8 mouse cellular contexts compared by ENCODE assay signal in genomic region chr9:40583554-40583953, GRCm38 (mm10). TPM values are rescaled to one million over a fixed set of nuclear protein-coding genes. Genes with fewer than 3 reads are reported as not detected.
DNase-seq lines count a peak whose midpoint lies in the region.

No protein-coding gene starts in this region.

- DNase-seq in ES-CJ7 (ENCODE audit: low read depth, low spot score) = peak; percentile 75
- DNase-seq in adrenal gland, postnatal 4 days (ENCODE audit: low spot score in 2 of 2) = peak; percentile 53 to 62
- DNase-seq in forebrain, embryonic 10.5 days (ENCODE audit: extremely low spot score, low spot score) = peak; percentile 43
- peak; percentile 21 for DNase-seq in heart, postnatal 25 days (ENCODE audit: low spot score)
- peak; percentile 78 for DNase-seq in layer of hippocampus, adult 9-10 months (ENCODE audit: low spot score)
- peak; percentile 82 for DNase-seq in lung, postnatal 36 days
- peak; percentile 72 to 77 for DNase-seq in right cerebral cortex, postnatal 36 days (ENCODE audit: low spot score in 2 of 2)
- peak; percentile 44 to 76 for DNase-seq in urinary bladder, postnatal 4 days (ENCODE audit: low spot score in 2 of 2)

- H3K27me3 ChIP-seq in forebrain, embryonic 10.5 days (ENCODE audit: poor library complexity, severe bottlenecking) = no peaks in the 10 kb centered on the region

- 58% methylated on average over 11 of the region's 11 CpGs for WGBS in forebrain, embryonic 10.5 days

- H3K36me3 ChIP-seq in forebrain, embryonic 10.5 days (replicated peaks) = no peaks in the 10 kb centered on the region

- H3K27ac ChIP-seq in forebrain, embryonic 10.5 days = no peak overlapping the region

- no peaks in the 10 kb centered on the region for H3K9me3 ChIP-seq in forebrain, embryonic 10.5 days

- H3K4me1 ChIP-seq in forebrain, embryonic 10.5 days = peaks cover 10% of the 10 kb centered on the region

- intact Hi-C loops in heart, postnatal 25 days (cut with DNase I) = loop anchor here (1.0 to 10.0 kb wide), 3 partner anchors 99 to 168 kb away; no protein-coding TSS in a partner anchor

- no peak overlapping the region for H3K4me3 ChIP-seq in forebrain, embryonic 10.5 days

RNA-seq across cellular contexts. Expression of gene Gramd1b, which starts 52.4 kb away (rescaled TPM):
- 100 to 1,000 TPM; 476 to 492 TPM for total RNA-seq in adrenal gland, postnatal 4 days (2021)
- 3.3 and 3.8 TPM in 2 replicates for polyA plus RNA-seq in forebrain, embryonic 10.5 days (2016; fragmentation: Nextera tagmentation; extraction: Ambion mirVana)
- total RNA-seq in heart, postnatal 25 days (2021) = 10 to 100 TPM; 19.1 to 20.2 TPM

Comparison
In these comparisons a context has a peak if more than half of its experiments do, and no peak if none do; other contexts are left out.
1. DNase-seq: peak in every context shown above with its lines; median percentile 82 in lung, postnatal 36 days; 78 in layer of hippocampus, adult 9-10 months; 75 in ES-CJ7; 74 in right cerebral cortex, postnatal 36 days; 60 in urinary bladder, postnatal 4 days; 58 in adrenal gland, postnatal 4 days; 43 in forebrain, embryonic 10.5 days; 21 in heart, postnatal 25 days.
2. RNA of gene Gramd1b, which starts 52.4 kb away (total RNA-seq): 476 to 492 TPM in adrenal gland, postnatal 4 days; 19.1 to 20.2 TPM in heart, postnatal 25 days; every median in the first group is over 10 times any median in the second.